Mouse (Mus musculus) heart, embryonic 10.5 days (tissue): ENCODE results near the gene Gm20425. TPM values are rescaled to one million over a fixed set of nuclear protein-coding genes. Genes with fewer than 3 reads are reported as not detected.
"Not testable (repeated sequence)": the region's sequence is repeated elsewhere in the genome, so short reads cannot be mapped to it uniquely, and the experiment has no call there.

Experiments used
- DNase-seq: peaks from one replicate; pipeline ENCODE4 v3.0.0-alpha.2; 2017; ENCODE audit warnings: low spot score
- H3K27ac ChIP-seq: fragments of 300-500 bp; sonication (generic); 2 replicates; pipeline ENCODE4 v1.5.1; 2016; ENCODE audit warnings: mild to moderate bottlenecking
- H3K27me3 ChIP-seq: fragments of 300-500 bp; sonication (generic); 2 replicates; pipeline ENCODE4 v1.6.1; 2016; ENCODE audit warnings: mild to moderate bottlenecking; ENCODE audit not compliant: poor library complexity, insufficient read depth, severe bottlenecking
- H3K36me3 ChIP-seq: fragments of 300-500 bp; sonication (generic); 2 replicates; pipeline ENCODE4 v1.6.1; 2016; ENCODE audit warnings: mild to moderate bottlenecking, moderate library complexity
- H3K4me1 ChIP-seq: fragments of 300-500 bp; sonication (generic); 2 replicates; pipeline ENCODE4 v1.6.1; 2016; ENCODE audit warnings: mild to moderate bottlenecking
- H3K4me3 ChIP-seq: fragments of 300-500 bp; sonication (generic); 2 replicates; pipeline ENCODE4 v1.5.1; 2016; ENCODE audit warnings: mild to moderate bottlenecking, moderate library complexity
- H3K9me3 ChIP-seq: fragments of 300-500 bp; sonication (generic); 2 replicates; pipeline ENCODE4 v1.6.1; 2016; ENCODE audit warnings: mild to moderate bottlenecking, moderate library complexity
- WGBS: fragments of 180-500 bp; shearing (Covaris S2); methylation state at CpG from one replicate; pipeline ENCODE4 v1.1.7; 2016; 5-methylcytosine and 5-hydroxymethylcytosine counted together
- polyA plus RNA-seq: library from polyadenylated mRNA; unstranded; fragments of >200 nt; fragmentation: Nextera tagmentation; extraction: Ambion mirVana; gene quantifications from 2 replicates; pipeline ENCODE4 v1.2.1, GENCODE M21; 2016

The Gm20425 gene
- polyA plus RNA-seq, 1 experiment from 2014 or later, result 0.90 TPM

DNA sequence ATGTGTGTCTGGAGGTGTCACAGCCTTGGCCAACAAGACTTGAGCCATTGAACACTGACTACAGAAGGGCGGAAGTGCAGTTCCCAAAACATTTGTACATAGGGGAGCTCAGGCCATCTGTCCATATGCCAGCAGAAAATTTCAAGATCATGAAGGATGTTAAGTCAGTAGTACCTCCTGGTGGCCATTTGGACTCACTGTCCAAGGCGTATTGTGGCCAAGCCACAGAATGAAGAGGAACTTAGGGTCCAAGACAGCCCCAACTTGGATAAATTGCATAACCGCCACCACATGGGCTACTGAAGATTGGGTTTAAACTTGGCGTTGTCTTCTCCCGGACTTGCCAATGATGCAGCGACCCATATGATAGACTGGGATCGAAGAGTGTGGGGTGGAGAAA lies 54.4 kb downstream of the Gm20425 start:
- Histone ChIP-seq H3K36me3 (no peaks in the 10 kb centered on the region), H3K27ac (no peak overlapping the region), H3K9me3 (no peaks in the 10 kb centered on the region), H3K4me3 (no peak overlapping the region), H3K4me1 (peaks cover 11% of the 10 kb centered on the region), H3K27me3 (0 out of 2 replicates have a peak, but pooled peaks cover 12% of the 10 kb centered on the region)
- WGBS, result 95% methylated on average over 7 of the region's 7 CpGs
- DNase-seq, result no peak

DNA sequence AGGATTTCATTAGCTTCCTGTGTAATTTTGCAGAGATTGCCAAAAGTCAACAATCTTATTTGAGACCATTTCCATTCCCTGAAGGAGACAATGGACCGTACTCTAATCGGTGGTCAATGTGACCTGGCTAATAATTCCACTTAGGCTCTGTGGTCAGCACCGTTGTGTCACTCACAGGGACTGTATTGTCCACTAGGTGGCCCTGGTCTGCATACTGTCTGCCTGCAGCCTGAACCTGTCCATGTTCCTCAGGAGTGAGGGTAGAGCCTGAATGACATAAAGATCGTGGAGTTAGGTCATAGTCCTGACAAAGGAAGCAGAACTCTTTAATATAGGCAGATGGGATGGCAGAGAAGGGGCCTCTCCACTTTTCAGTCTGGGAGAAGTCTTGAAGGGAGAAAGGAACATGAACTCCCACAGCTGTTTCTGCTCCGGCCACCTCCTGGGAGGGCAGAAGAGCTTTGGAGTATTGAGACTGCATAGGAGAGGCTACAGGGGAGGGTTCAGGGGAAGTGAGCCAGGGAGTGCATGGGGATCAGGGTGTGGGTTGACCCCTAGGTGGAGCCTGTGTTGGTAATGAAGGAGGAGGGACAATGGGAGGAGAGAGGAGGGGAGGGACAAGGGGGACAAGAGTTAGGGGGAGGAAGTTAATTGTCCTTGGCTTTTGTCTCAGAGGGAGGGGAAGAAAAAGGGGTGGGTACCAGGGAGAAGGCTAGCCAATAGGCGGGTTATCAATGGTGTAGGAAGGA lies 55.2 kb downstream of the Gm20425 start:
- H3K27me3 ChIP-seq, result 0 out of 2 replicates have a peak, but pooled peaks cover 14% of the 10 kb centered on the region
- H3K36me3 ChIP-seq, result no peaks in the 10 kb centered on the region
- H3K4me3 ChIP-seq, result no peak overlapping the region
- no peaks in the 10 kb centered on the region for H3K9me3 ChIP-seq
- no peak overlapping the region for H3K27ac ChIP-seq
- DNase-seq, result no peak
- 57% methylated on average over 6 of the region's 6 CpGs for WGBS
- H3K4me1 ChIP-seq, result peaks cover 4% of the 10 kb centered on the region

DNA sequence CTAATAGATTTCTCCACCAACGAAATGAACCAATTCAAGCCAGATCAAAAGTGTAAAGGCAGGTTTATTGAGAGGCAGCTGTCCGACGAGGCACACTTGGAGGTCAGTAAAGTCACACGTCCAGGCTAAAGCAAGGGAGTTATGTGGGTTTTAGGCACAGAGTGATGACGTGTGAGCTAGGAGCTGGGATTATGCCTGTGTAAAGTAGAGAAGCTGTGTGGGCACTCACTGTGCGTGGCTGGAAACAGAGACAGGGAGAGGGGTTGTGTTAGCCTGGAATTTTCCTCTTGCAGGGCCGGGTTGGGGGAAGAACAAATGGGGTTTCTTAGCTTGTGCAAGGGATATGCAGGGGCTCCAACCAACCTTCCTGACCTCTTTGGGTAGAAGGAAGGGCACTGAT lies 61.3 kb downstream of the Gm20425 start:
- Histone ChIP-seq H3K36me3 (no peaks in the 10 kb centered on the region), H3K27ac (no peak overlapping the region), H3K4me3 (no peak overlapping the region), H3K4me1 (peaks cover 11% of the 10 kb centered on the region), H3K9me3 (no peaks in the 10 kb centered on the region), H3K27me3 (peaks cover 24% of the 10 kb centered on the region)
- WGBS, result 49% methylated on average over 7 of the region's 7 CpGs
- DNase-seq, result no peak

DNA sequence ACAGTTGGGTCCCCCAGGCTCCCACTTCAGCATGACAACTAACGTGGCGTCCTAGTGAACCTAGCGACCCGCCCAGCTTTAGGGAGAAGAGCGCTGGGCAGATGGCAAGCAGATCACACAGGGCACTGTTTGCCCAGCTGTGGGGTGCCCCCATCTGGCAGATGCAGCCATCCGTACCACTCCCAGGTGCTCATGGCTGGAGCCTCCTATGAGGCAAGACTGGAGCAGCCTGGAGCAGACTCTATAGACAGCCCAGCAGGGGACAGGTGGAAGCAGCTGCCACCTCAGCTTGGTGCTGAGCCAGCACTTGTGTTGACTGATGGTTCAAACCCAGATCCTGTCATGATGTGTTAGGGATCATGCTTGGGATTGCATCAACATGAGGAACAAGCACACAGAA lies 62.1 kb downstream of the Gm20425 start:
- DNase-seq, result no peak
- Histone ChIP-seq H3K27ac (no peak overlapping the region), H3K9me3 (no peaks in the 10 kb centered on the region), H3K4me3 (no peak overlapping the region), H3K27me3 (peaks cover 25% of the 10 kb centered on the region), H3K36me3 (no peaks in the 10 kb centered on the region), H3K4me1 (peaks cover 11% of the 10 kb centered on the region)
- 74% methylated on average over 6 of the region's 6 CpGs for WGBS

DNA sequence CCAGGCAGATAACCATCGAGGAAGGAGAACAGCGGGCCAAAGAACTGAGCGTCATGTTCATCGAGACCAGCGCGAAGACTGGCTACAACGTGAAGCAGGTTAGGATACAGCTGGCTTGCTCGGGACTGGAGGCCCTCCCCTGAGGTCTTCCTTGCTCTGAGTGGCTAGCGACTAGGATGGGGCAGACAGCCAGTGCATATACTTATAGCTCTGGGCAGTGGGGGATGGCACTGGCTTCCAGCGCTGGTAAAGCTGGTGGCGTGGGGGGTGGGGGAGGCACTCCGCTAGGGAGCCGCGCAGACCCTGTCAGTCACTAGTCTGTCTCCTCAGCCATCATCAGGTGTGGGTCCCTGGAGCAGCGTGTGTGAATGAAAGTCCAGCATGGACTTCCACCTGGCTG lies 66.3 kb downstream of the Gm20425 start:
- no peak overlapping the region for H3K4me3 ChIP-seq
- no peak for DNase-seq
- H3K36me3 ChIP-seq, result no peaks in the 10 kb centered on the region
- 69% methylated on average over 15 of the region's 15 CpGs for WGBS
- peaks cover under 1% of the 10 kb centered on the region; the same call in 1 of the 2 replicates for H3K4me1 ChIP-seq
- peaks cover 20% of the 10 kb centered on the region for H3K27me3 ChIP-seq
- H3K9me3 ChIP-seq, result no peaks in the 10 kb centered on the region
- no peak overlapping the region for H3K27ac ChIP-seq

DNA sequence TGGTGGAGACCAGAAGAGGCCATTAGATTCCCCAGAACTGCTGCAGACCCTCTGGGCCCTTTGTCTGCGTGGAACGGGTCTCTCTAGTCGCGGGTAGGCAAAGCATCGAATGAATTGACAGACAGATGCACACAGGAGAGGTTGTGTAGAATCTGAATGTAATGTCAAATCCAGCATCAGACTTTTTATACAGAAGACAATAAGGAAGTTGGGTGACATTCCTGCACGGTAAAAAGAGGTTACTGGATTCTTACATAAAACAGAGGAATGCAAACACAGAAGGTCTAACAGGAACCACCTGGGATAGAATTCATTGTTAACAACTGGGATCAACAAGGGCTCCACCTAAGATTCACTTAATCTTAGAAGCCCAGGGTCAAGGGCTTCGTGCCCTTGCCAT lies 74.9 kb downstream of the Gm20425 start:
- not testable (repeated sequence) for H3K27me3 ChIP-seq, H3K4me3 ChIP-seq, DNase-seq, H3K36me3 ChIP-seq, H3K27ac ChIP-seq, H3K4me1 ChIP-seq, H3K9me3 ChIP-seq
- WGBS, result 84% methylated on average over 7 of the region's 7 CpGs

DNA sequence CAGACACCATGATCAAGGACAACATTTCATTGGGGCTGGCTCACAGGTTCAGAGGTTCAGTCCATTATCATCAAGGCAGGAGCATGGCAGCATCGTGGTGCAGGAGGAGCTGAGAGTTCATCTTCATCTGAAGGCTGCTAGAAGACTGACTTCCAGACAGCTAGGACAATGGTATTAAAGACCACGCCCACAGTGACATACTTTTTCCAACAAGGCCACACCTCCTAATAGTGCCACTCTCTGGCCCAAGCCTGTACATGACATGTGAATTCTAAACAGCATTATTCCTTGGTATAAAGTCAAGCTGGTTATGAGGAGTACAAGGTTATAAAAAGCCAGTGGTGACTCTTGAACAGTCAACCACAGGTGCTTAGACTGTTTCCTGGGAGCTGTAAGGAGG lies 75.5 kb downstream of the Gm20425 start:
- Histone ChIP-seq H3K27ac (no peak overlapping the region), H3K4me1 (peaks cover 6% of the 10 kb centered on the region), H3K4me3 (no peak overlapping the region), H3K36me3 (no peaks in the 10 kb centered on the region), H3K27me3 (no peaks in the 10 kb centered on the region), H3K9me3 (no peaks in the 10 kb centered on the region)
- DNase-seq, result no peak
- WGBS, result 77% methylated on average over 2 of the region's 2 CpGs

DNA sequence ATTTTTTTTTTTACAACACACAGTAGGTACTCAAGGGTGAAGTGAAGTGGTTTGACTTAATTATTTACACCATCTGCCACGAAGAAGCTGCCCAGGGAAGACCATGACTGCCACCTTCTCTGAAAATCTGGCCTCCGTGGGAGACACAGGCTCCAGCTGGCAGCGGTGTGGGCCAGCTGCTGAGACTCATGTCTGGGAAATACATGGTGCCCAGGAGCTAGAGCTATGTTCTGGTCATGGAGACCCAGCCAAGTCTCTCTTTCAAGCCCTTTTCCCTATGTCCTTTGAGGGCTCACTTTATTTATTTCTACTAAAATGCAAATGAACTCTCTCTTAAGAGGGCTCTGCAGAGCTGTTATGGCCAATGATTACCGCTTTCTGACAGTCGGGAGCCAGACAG lies 76.8 kb downstream of the Gm20425 start:
- no peak overlapping the region for H3K4me3 ChIP-seq
- peaks cover 8% of the 10 kb centered on the region for H3K4me1 ChIP-seq
- no peaks in the 10 kb centered on the region for H3K9me3 ChIP-seq
- no peaks in the 10 kb centered on the region for H3K36me3 ChIP-seq
- 77% methylated on average over 5 of the region's 5 CpGs for WGBS
- H3K27ac ChIP-seq, result no peak overlapping the region
- no peak for DNase-seq
- no peaks in the 10 kb centered on the region for H3K27me3 ChIP-seq

DNA sequence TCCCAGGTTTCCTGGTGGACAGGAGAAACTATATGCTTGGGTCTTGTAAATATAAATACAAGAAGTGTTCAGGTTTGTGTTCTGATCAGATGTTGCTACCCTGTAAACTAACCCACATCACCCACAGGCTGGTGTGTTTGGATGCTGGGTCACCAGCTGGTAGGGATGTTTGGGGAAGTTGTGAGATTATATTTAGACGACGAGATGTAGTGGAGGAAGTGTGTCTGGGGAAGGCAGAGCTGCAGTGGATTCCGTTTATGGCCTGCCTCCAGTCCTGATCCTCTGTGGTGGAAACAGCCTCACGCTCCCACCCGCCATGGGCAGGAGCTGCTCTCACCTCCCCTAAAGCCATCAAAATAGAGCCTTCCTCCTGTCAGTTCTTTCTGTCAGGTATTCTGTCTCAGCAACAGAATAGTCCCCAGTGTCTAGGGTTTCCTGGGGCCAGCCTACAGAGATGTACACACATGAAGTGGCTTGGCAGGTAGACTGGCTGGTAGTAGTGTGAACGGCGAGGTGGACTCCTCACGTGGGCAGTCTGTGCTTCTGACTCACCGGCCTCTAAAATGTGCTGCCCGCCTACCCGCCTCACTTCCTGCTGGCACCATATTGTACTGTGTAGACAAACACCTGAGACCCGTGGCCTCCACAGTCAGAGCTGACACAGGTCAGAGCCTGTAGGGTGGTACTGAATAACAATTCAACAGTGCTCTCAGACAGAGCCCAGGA lies 80.9 kb downstream of the Gm20425 start:
- WGBS, result 80% methylated on average over 12 of the region's 12 CpGs
- Histone ChIP-seq H3K9me3 (no peaks in the 10 kb centered on the region), H3K4me3 (no peak overlapping the region), H3K27me3 (no peaks in the 10 kb centered on the region), H3K4me1 (peaks cover 37% of the 10 kb centered on the region), H3K36me3 (no peaks in the 10 kb centered on the region), H3K27ac (no peak overlapping the region)
- DNase-seq, result no peak

DNA sequence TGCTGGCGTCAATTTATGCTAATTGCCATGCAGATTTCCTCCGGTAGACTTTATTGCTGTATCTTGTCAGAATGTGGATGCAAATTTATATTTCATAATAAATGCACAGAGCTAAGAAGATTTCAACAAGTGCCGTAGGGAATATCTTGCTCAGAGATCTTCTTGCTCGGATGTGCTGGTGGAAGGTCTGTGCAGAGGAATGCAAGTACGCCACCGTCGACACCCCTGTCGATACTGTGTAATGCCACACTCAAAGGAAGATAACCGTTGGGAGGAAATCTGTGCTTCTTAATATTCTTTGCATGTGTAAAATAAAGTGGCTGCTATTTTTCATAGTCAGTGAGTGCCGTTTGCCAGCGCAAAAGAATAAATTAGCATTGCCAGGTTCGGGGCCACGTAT lies 83.0 kb downstream of the Gm20425 start:
- Histone ChIP-seq H3K9me3 (no peaks in the 10 kb centered on the region), H3K36me3 (no peaks in the 10 kb centered on the region), H3K27ac (no peak overlapping the region), H3K4me1 (peaks cover 45% of the 10 kb centered on the region), H3K27me3 (no peaks in the 10 kb centered on the region), H3K4me3 (no peak overlapping the region)
- DNase-seq, result no peak
- WGBS, result 59% methylated on average over 13 of the region's 13 CpGs

DNA sequence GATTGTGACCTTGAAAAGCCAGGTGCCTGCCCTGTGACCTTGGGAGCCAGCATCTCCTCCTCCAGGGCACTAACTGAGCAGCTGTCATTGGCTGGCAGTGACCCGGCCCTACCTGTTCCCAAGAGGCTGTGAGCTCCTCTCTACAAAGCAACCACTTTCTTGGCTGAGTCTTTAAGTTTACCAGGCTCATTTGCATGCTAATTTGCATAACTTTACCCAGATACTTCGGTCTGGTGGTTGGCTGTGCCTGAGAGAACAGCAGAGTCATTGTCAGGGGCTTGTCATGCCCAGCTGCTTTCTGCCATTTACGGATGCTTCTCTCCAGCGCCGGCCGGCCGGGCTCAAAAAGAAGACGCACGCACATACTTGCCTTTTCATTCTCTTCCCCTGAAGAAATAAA lies 83.4 kb downstream of the Gm20425 start:
- no peak for DNase-seq
- WGBS, result 48% methylated on average over 9 of the region's 9 CpGs
- no peak overlapping the region for H3K27ac ChIP-seq
- H3K9me3 ChIP-seq, result no peaks in the 10 kb centered on the region
- H3K36me3 ChIP-seq, result no peaks in the 10 kb centered on the region
- peaks cover 45% of the 10 kb centered on the region for H3K4me1 ChIP-seq
- H3K4me3 ChIP-seq, result no peak overlapping the region
- H3K27me3 ChIP-seq, result no peaks in the 10 kb centered on the region

DNA sequence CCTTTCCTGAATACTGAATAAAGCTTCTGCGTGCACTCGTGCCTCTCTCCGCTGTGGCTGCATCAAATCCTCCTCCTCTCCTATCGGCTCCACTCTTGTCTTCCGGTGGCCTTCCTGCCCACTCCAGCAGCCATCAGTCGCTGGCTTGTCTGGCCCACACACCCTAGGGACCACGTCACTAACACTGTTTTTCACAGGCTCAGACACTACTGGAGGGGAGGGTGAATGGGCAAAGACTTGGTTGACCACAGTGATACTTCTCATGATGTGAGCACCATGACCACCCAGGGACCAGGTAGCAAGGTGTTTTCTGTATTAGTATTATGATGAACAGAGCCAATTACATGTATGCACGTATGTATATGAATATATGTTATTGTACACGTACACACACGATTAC lies 83.8 kb downstream of the Gm20425 start:
- Histone ChIP-seq H3K27ac (no peak overlapping the region), H3K9me3 (no peaks in the 10 kb centered on the region), H3K4me1 (peaks cover 48% of the 10 kb centered on the region), H3K4me3 (no peak overlapping the region), H3K27me3 (no peaks in the 10 kb centered on the region), H3K36me3 (no peaks in the 10 kb centered on the region)
- WGBS, result 84% methylated on average over 10 of the region's 10 CpGs
- no peak for DNase-seq

DNA sequence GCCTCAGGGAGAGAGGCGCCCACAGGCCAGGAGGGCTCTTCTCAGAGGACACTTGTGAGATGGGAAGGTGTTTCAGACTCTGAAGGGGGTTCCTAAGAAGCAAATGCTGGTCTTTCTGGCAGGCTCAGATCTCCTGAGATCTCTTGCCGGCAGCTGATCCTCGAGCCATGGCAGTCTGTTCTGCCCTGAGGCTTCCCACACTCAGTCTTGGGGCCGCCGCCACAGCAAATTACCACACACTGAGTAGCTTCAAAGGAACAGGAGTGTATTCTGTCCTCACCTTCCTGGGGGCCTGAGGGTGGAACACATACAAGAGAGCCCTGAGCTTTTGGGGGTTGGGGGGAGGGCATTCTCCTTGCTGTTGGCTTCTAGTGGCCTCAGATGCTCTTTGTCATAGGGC lies 84.8 kb downstream of the Gm20425 start:
- no peak overlapping the region for H3K4me3 ChIP-seq
- H3K27me3 ChIP-seq, result no peaks in the 10 kb centered on the region
- H3K9me3 ChIP-seq, result no peaks in the 10 kb centered on the region
- WGBS, result 27% methylated on average over 5 of the region's 5 CpGs
- DNase-seq, result no peak
- peaks cover 56% of the 10 kb centered on the region for H3K4me1 ChIP-seq
- peak overlapping the region; percentile 10 for H3K27ac ChIP-seq
- H3K36me3 ChIP-seq, result no peaks in the 10 kb centered on the region
